Mouse (Mus musculus): ENCODE results near the gene Pex6.

- TF ChIP-seq EP300 (IDR thresholded peaks at IDR 0.05; ENCODE audit: low read depth) (no peak), CTCF (IDR thresholded peaks at IDR 0.05; ENCODE audit: low read depth) (no peak)
These were observed 16.0 kb downstream of the Pex6 start for GRCm38 (mm10) chr17:46727271-46727670.
